Mouse (Mus musculus): ENCODE measurements around the gene Rrp1. TPM values are rescaled to one million over a fixed set of nuclear protein-coding genes. Genes with fewer than 3 reads are reported as not detected.
"Not testable (repeated sequence)": the region's sequence is repeated elsewhere in the genome, so short reads cannot be mapped to it uniquely, and the experiment has no call there.

Gene Rrp1
- total RNA-seq, 2 experiments from 2014 or later: 130 to 404 TPM

- no peak for ATAC-seq (replicated peaks; ENCODE audit: poor library complexity, severe bottlenecking)
These were observed 24.4 kb downstream of the Rrp1 start for GRCm38 (mm10) chr10:78388216-78388980.

- ATAC-seq (replicated peaks; ENCODE audit: poor library complexity, severe bottlenecking): no peak
These were observed 27.3 kb downstream of the Rrp1 start for GRCm38 (mm10) chr10:78385520-78385919.

- no peak for ATAC-seq (replicated peaks; ENCODE audit: poor library complexity, severe bottlenecking)
These were observed 29.3 kb downstream of the Rrp1 start for GRCm38 (mm10) chr10:78383567-78383966.

- ATAC-seq (replicated peaks; ENCODE audit: poor library complexity, severe bottlenecking): no peak
These were observed 34.3 kb downstream of the Rrp1 start for GRCm38 (mm10) chr10:78378516-78378915.

GRCm38 (mm10) chr10:78372681-78373668, 39.9 kb downstream of the Rrp1 start:
- ATAC-seq (replicated peaks; ENCODE audit: poor library complexity, severe bottlenecking): peak; percentile 91

- no peak for ATAC-seq (replicated peaks; ENCODE audit: poor library complexity, severe bottlenecking)
These were observed 41.1 kb downstream of the Rrp1 start for GRCm38 (mm10) chr10:78371746-78372145.

- no peak for ATAC-seq (replicated peaks; ENCODE audit: poor library complexity, severe bottlenecking)
These were observed 45.3 kb downstream of the Rrp1 start for GRCm38 (mm10) chr10:78367586-78367985.

- ATAC-seq (replicated peaks; ENCODE audit: poor library complexity, severe bottlenecking): peak; percentile 51
These were observed 46.0 kb downstream of the Rrp1 start for GRCm38 (mm10) chr10:78366851-78367312.

- ATAC-seq (replicated peaks; ENCODE audit: poor library complexity, severe bottlenecking): no peak
These were observed 46.5 kb downstream of the Rrp1 start for GRCm38 (mm10) chr10:78366195-78366834.

GRCm38 (mm10) chr10:78365555-78365954, 47.3 kb downstream of the Rrp1 start:
- no peak for ATAC-seq (replicated peaks; ENCODE audit: poor library complexity, severe bottlenecking)

- ATAC-seq (replicated peaks; ENCODE audit: poor library complexity, severe bottlenecking): peak; percentile 94
These were observed 48.7 kb downstream of the Rrp1 start for GRCm38 (mm10) chr10:78364106-78364505.

GRCm38 (mm10) chr10:78363366-78363765, 49.5 kb downstream of the Rrp1 start:
- ATAC-seq (replicated peaks; ENCODE audit: poor library complexity, severe bottlenecking): no peak

- no peak for ATAC-seq (replicated peaks; ENCODE audit: poor library complexity, severe bottlenecking)
These were observed 50.9 kb downstream of the Rrp1 start for GRCm38 (mm10) chr10:78361951-78362350.

- ATAC-seq (replicated peaks; ENCODE audit: poor library complexity, severe bottlenecking): no peak
These were observed 52.5 kb downstream of the Rrp1 start for GRCm38 (mm10) chr10:78360290-78360711.

GRCm38 (mm10) chr10:78358999-78359398, 53.8 kb downstream of the Rrp1 start:
- not testable (repeated sequence) for ATAC-seq (replicated peaks; ENCODE audit: poor library complexity, severe bottlenecking)

- no peak for ATAC-seq (replicated peaks; ENCODE audit: poor library complexity, severe bottlenecking)
These were observed 54.6 kb downstream of the Rrp1 start for GRCm38 (mm10) chr10:78358266-78358665.

GRCm38 (mm10) chr10:78357742-78358141, 55.1 kb downstream of the Rrp1 start:
- no peak for ATAC-seq (replicated peaks; ENCODE audit: poor library complexity, severe bottlenecking)

- ATAC-seq (replicated peaks; ENCODE audit: poor library complexity, severe bottlenecking): peak; percentile 74
These were observed 56.8 kb downstream of the Rrp1 start for GRCm38 (mm10) chr10:78355931-78356593.

GRCm38 (mm10) chr10:78353196-78353595, 59.6 kb downstream of the Rrp1 start:
- ATAC-seq (replicated peaks; ENCODE audit: poor library complexity, severe bottlenecking): no peak

GRCm38 (mm10) chr10:78352666-78353030, 60.2 kb downstream of the Rrp1 start:
- ATAC-seq (replicated peaks; ENCODE audit: poor library complexity, severe bottlenecking): no peak

Data from granulocyte monocyte progenitor cell, adult 5-6 weeks (primary cell).